Mouse (Mus musculus) limb, embryonic 11.5 days (tissue): ENCODE data around the gene Sult2b1. TPM values are rescaled to one million over a fixed set of nuclear protein-coding genes. Genes with fewer than 3 reads are reported as not detected.

Experiments
- ATAC-seq: fragments of 200-750 bp; cut with Nextera tagmentation; 2 replicates; pipeline ENCODE4 v1.8.0; 2017; ENCODE audit warnings: low read depth; ENCODE audit not compliant: insufficient number of reproducible peaks, low FRiP score, low TSS enrichment
- DNase-seq: peaks from one replicate; pipeline ENCODE4 v3.0.0-alpha.2; 2015; ENCODE audit warnings: low spot score
- H3K27ac ChIP-seq: fragments of 300-500 bp; sonication (generic); replicated peaks from 2 replicates; pipeline ENCODE4 v1.5.1; 2014; ENCODE audit warnings: low read depth, mild to moderate bottlenecking, low read length
- H3K27me3 ChIP-seq: fragments of 300-500 bp; sonication (generic); 2 replicates; pipeline ENCODE4 v1.6.1; 2014; ENCODE audit warnings: mild to moderate bottlenecking, low read length, mixed read lengths; ENCODE audit not compliant: control insufficient read depth, insufficient read depth
- H3K36me3 ChIP-seq: fragments of 300-500 bp; sonication (generic); 2 replicates; pipeline ENCODE4 v1.6.1; 2014; ENCODE audit warnings: mild to moderate bottlenecking, low read length, moderate library complexity, mixed read lengths; ENCODE audit not compliant: control insufficient read depth, insufficient read depth
- H3K4me1 ChIP-seq: fragments of 300-500 bp; sonication (generic); 2 replicates; pipeline ENCODE4 v1.6.1; 2014; ENCODE audit warnings: low read length, mixed read lengths; ENCODE audit not compliant: control insufficient read depth, insufficient read depth
- H3K4me2 ChIP-seq: fragments of 300-500 bp; sonication (generic); 2 replicates; pipeline ENCODE4 v1.6.1; 2014; ENCODE audit warnings: low read depth, mild to moderate bottlenecking, moderate library complexity; ENCODE audit not compliant: severe bottlenecking
- H3K4me3 ChIP-seq: fragments of 300-500 bp; sonication (generic); 2 replicates; pipeline ENCODE4 v1.5.1; 2014; ENCODE audit warnings: low read depth, low read length
- H3K9ac ChIP-seq: fragments of 300-500 bp; sonication (generic); 2 replicates; pipeline ENCODE4 v1.6.1; 2014; ENCODE audit warnings: mild to moderate bottlenecking, low read length
- H3K9me3 ChIP-seq: fragments of 300-500 bp; sonication (generic); 2 replicates; pipeline ENCODE4 v1.6.1; 2016; ENCODE audit warnings: low read length; ENCODE audit not compliant: control insufficient read depth
- WGBS: fragments of 180-500 bp; shearing (Covaris S2); extraction: QIAGEN DNeasy Blood & Tissue Kit; methylation state at CpG from one replicate; pipeline ENCODE4 v1.1.7; 2014; 5-methylcytosine and 5-hydroxymethylcytosine counted together
- polyA plus RNA-seq: library from polyadenylated mRNA; unstranded; fragments of >200 nt; fragmentation: Nextera tagmentation; extraction: Ambion mirVana; gene quantifications from 2 replicates; pipeline ENCODE4 v1.2.1, GENCODE M21; 2014

The Sult2b1 gene
- polyA plus RNA-seq, 1 experiment from 2014 or later: 3.2 TPM

DNA sequence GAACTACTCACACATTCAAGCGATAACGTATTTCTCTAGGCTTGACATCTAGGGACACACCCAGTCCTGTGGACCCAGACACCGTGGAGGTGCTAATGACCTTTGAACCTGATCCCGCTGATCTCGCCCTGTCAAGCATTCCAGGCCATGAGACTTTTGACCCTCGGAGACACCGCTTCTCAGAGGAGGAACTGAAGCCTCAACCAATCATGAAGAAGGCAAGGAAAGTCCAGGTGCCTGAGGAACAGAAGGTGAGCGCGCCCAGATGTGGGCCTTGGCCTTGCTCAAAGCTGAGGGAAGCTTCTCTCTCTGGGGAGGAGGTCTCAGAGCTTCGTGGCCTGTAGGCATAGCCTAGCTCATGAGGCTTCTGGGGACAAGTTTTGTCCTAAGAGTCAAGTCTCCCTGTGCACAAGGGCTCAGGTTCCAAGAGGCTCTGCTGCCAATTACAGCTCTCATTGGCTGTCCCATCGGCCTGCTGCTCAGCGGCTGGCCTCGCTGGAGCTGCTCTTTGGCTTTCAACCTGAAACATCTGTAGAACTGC, 76.2 kb downstream of the Sult2b1 start:
- Histone ChIP-seq H3K4me1 (peaks cover 32% of the 10 kb centered on the region), H3K27ac (no peak overlapping the region), H3K27me3 (no peaks in the 10 kb centered on the region), H3K9me3 (no peaks in the 10 kb centered on the region), H3K9ac (peak overlapping the region; percentile 35; the same call in 1 of the 2 replicates), H3K4me3 (peak overlapping the region; percentile 49), H3K36me3 (peaks cover 22% of the 10 kb centered on the region; the same call in 1 of the 2 replicates), H3K4me2 (peak overlapping the region; percentile 72; the same call in 1 of the 2 replicates)
- ATAC-seq: no peak
- 28% methylated on average over 13 of the region's 13 CpGs for WGBS
- peak; percentile 43 for DNase-seq

- H3K4me1 ChIP-seq: peaks cover 32% of the 10 kb centered on the region
- peak overlapping the region; percentile 72 for H3K4me2 ChIP-seq
- DNase-seq (peak; percentile 92), ATAC-seq (0 out of 2 replicates have a peak, but pooled peaks have one; percentile 1)
- H3K27ac ChIP-seq: peak overlapping the region; percentile 76
- WGBS: 0% methylated on average over 27 of the region's 27 CpGs
- H3K27me3 ChIP-seq: no peaks in the 10 kb centered on the region
- H3K9me3 ChIP-seq: no peaks in the 10 kb centered on the region
- peak overlapping the region; percentile 49 for H3K4me3 ChIP-seq
- peak overlapping the region; percentile 35; the same call in 1 of the 2 replicates for H3K9ac ChIP-seq
- H3K36me3 ChIP-seq: peaks cover 14% of the 10 kb centered on the region; the same call in 1 of the 2 replicates
These were observed 77.0 kb downstream of the Sult2b1 start for GRCm38 (mm10) chr7:45707375-45707967.

GRCm38 (mm10) chr7:45706721-45707241, 77.7 kb downstream of the Sult2b1 start:
- Histone ChIP-seq H3K4me1 (peaks cover 32% of the 10 kb centered on the region), H3K27ac (peak overlapping the region; percentile 76), H3K9me3 (no peaks in the 10 kb centered on the region), H3K4me2 (peak overlapping the region; percentile 72), H3K9ac (peak overlapping the region; percentile 72), H3K4me3 (peak overlapping the region; percentile 49), H3K27me3 (no peaks in the 10 kb centered on the region), H3K36me3 (peaks cover 9% of the 10 kb centered on the region; the same call in 1 of the 2 replicates)
- ATAC-seq: no peak
- DNase-seq: peak; percentile 90
- 1% methylated on average over 45 of the region's 45 CpGs for WGBS

DNA sequence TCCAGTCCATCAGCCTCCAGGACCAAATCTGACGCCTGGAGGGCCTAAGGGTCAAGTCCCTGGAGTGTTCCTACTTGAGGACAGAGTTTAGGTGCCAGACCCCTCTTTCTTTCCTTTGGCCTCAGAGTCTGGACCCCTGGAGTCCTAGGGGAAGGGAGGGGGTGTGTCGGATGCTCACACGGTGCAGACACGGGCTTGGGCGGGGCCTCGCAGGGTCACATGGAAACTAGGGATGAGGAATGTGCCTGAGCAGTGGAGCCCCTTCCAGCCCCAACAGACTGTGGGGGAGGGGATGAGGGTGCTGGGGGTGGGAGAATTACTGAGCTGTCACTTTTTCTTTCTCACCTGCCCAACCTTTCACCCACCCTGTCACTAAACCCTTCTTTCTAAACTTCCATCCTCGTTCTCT, 78.6 kb downstream of the Sult2b1 start:
- DNase-seq (peak; percentile 68), ATAC-seq (no peak)
- Histone ChIP-seq H3K9me3 (no peaks in the 10 kb centered on the region), H3K4me2 (peak overlapping the region; percentile 72), H3K4me3 (peak overlapping the region; percentile 49), H3K9ac (peak overlapping the region; percentile 72), H3K27me3 (no peaks in the 10 kb centered on the region), H3K36me3 (peaks cover 2% of the 10 kb centered on the region; the same call in 1 of the 2 replicates), H3K27ac (no peak overlapping the region), H3K4me1 (peaks cover 34% of the 10 kb centered on the region)
- 1% methylated on average over 7 of the region's 7 CpGs for WGBS

GRCm38 (mm10) chr7:45705443-45705864, 79.0 kb downstream of the Sult2b1 start:
- peaks cover 36% of the 10 kb centered on the region for H3K4me1 ChIP-seq

DNA sequence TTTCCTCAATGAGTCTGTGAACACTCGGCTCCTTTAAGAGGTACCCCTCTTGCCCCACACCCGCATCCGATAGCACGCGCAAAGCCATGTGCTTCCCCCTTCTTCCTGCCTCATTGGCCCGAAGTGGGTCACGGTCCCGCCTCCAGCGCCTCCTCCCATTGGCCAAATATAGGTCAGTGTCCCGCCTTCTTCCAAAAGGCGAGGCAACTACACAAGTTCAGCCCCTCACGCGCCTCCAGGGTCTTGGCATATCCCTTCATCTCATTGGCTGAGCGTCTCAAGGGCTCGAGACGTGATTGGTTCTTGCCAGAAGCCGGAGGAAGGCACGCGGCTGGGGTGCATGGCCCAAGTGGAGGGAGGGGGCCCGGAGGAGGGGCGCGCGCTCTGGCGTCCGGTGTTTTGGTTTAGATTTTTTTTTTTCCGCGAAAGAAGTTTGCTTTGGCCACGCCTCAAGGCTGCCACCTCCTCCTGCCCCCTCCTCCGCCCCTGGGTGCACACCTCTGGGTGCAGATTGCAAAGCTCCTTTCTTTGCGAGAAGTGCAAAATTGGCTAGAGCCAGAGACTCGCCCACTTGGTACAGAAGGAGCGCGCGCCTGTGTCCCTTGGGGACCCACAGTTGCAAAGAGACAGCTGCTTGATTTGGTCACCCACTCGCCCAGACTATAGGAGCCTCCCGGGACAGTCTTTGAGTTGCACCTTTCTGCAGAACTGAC, 79.6 kb downstream of the Sult2b1 start, which contains the start of gene Dbp:
Dbp (plus strand) TSS at position 359 of the 713 bp plus-strand sequence.
- DNase-seq (peak; percentile 99), ATAC-seq (peak; percentile 85)
- Histone ChIP-seq H3K4me1 (peaks cover 41% of the 10 kb centered on the region), H3K27me3 (peaks cover 8% of the 10 kb centered on the region), H3K27ac (peak within 1 kb of the TSS; percentile 51; the same call in 1 of the 2 replicates), H3K4me2 (peak within 1 kb of the TSS; percentile 72), H3K4me3 (peak within 1 kb of the TSS; percentile 49), H3K9me3 (no peaks in the 10 kb centered on the region), H3K36me3 (no peaks in the 10 kb centered on the region), H3K9ac (peak within 1 kb of the TSS; percentile 41)
- WGBS: under 1% methylated on average over 36 of the region's 36 CpGs

More at GRCm38 (mm10) chr7:45705443-45705864, 79.0 kb downstream of the Sult2b1 start:
- Histone ChIP-seq H3K4me2 (peak overlapping the region; percentile 72), H3K9me3 (no peaks in the 10 kb centered on the region), H3K4me3 (peak overlapping the region; percentile 49), H3K36me3 (no peaks in the 10 kb centered on the region; the same call in 1 of the 2 replicates), H3K9ac (peak overlapping the region; percentile 34), H3K27ac (no peak overlapping the region; the same call in 1 of the 2 replicates), H3K27me3 (peaks cover 2% of the 10 kb centered on the region)
- WGBS: 0% methylated on average over 21 of the region's 21 CpGs
- no peak for ATAC-seq
- no peak for DNase-seq

DNA sequence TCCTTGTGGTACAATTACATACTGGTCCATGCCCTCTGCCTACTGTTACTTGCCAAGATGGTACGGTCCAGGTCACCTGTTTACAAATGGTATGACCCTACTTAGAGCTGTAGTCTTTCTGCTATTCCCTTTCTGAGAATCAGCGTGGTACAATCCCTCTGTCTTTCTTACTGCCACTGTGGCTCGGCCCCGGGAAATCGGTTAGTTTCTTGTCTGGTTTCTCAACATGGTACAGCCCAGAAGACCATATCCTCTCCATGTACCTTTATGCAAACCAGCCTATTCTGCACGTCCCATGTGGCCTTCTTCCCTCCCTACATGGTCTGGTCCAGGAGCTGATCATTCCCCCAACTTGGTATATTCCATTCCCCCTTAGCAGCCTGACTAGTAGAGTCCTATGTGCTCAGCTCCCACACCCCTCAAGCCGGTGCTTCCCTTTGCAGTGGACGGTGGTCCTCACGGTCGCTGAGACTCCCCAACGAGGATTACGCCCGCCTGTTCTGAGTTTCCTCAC, 80.4 kb downstream of the Sult2b1 start:
- under 1% methylated on average over 13 of the region's 13 CpGs for WGBS
- H3K4me1 ChIP-seq: peaks cover 37% of the 10 kb centered on the region
- DNase-seq: peak; percentile 77
- H3K4me2 ChIP-seq: peak overlapping the region; percentile 72
- H3K36me3 ChIP-seq: no peaks in the 10 kb centered on the region
- peak overlapping the region; percentile 41 for H3K9ac ChIP-seq
- H3K27me3 ChIP-seq: peaks cover 15% of the 10 kb centered on the region
- H3K27ac ChIP-seq: peak overlapping the region; percentile 51; the same call in 1 of the 2 replicates
- peak; percentile 41 for ATAC-seq
- H3K9me3 ChIP-seq: no peaks in the 10 kb centered on the region
- peak overlapping the region; percentile 33 for H3K4me3 ChIP-seq
